In genomic region chr6:110807481-110807880, GRCm38 (mm10) we compare ENCODE assay signal across 23 mouse cellular contexts.
A peak's percentile ranks its signal among the peaks of the same experiment; 100 is the strongest.
DNase-seq lines count a peak whose midpoint lies in the region; ATAC-seq lines count a peak whose summit lies in the region.
"Had no signal": no experiment of that assay in that cellular context is flagged by ENCODE, and none has a peak within 500 bp of the region (broad histone marks: within the 10 kb centered on the region; RNA-seq: fewer than 3 reads in every experiment).

No protein-coding gene starts in this region.

- no peaks in the 10 kb centered on the region for H3K4me1 ChIP-seq in hindbrain, embryonic 11.5 days (replicated peaks; ENCODE audit: control insufficient read depth, insufficient read depth, low read length)

- H3K9me3 ChIP-seq in hindbrain, embryonic 11.5 days (ENCODE audit: control insufficient read depth, low read length): no peaks in the 10 kb centered on the region
- H3K9me3 ChIP-seq: G1E had no signal

- no peak overlapping the region for H3K4me3 ChIP-seq in hindbrain, embryonic 11.5 days (ENCODE audit: low read depth, low read length)

- H3K27ac ChIP-seq in hindbrain, embryonic 11.5 days (ENCODE audit: low read depth, low read length): no peak overlapping the region

- peak; percentile 20 for DNase-seq in 416B (ENCODE audit: low read depth)
- no peak for DNase-seq in ovary, postnatal 14 days (ENCODE audit: low spot score)
- no peak for DNase-seq in urinary bladder, postnatal 10 days (ENCODE audit: low spot score)
- DNase-seq in hindbrain, embryonic 11.5 days (ENCODE audit: low spot score): no peak
- no peak for DNase-seq in layer of hippocampus, adult 11-12 months (ENCODE audit: low spot score)
- DNase-seq: adrenal gland, adult 2 months; adrenal gland, adult 8-10 months; adrenal gland, postnatal 10 days; adrenal gland, postnatal 14 days; adrenal gland, postnatal 25 days; adrenal gland, postnatal 36 days; B cell, adult 2 months; cerebellum, adult 11 months; cerebellum, adult 11-12 months; cerebellum, adult 18-20 months had no signal

- H3K27me3 ChIP-seq in hindbrain, embryonic 11.5 days (ENCODE audit: control insufficient read depth, insufficient read depth, low read length): no peaks in the 10 kb centered on the region
- H3K27me3 ChIP-seq: CH12.LX, Patski had no signal

- peak; percentile 50 for ATAC-seq in common myeloid progenitor, adult 5-6 weeks (replicated peaks; ENCODE audit: low read depth, poor library complexity, severe bottlenecking)
- peak; percentile 52 to 69 for ATAC-seq in hematopoietic stem cell, adult 5-6 weeks (replicated peaks in 1 of 2; ENCODE audit: insufficient read depth in 1 of 2, low FRiP score in 2 of 2, low TSS enrichment in 1 of 2, low read depth in 1 of 2, poor library complexity in 2 of 2, severe bottlenecking in 2 of 2)
- ATAC-seq in megakaryocyte progenitor cell, adult 5-6 weeks (replicated peaks; ENCODE audit: poor library complexity): 0 out of 2 replicates have a peak, but pooled peaks have one; percentile 23
- ATAC-seq in hindbrain, embryonic 11.5 days (ENCODE audit: low FRiP score): no peak
- ATAC-seq: activated CD4-positive, CD25-positive, alpha-beta regulatory T cell, adult 4 months; CD4-positive, CD25-positive, alpha-beta regulatory T cell, adult 4 months; Patski had no signal

- WGBS in hindbrain, embryonic 11.5 days: 84% methylated on average over 5 of the region's 5 CpGs

- H3K4me2 ChIP-seq in hindbrain, embryonic 11.5 days (replicated peaks; ENCODE audit: low read depth, low read length): no peak overlapping the region

- no peaks in the 10 kb centered on the region for H3K36me3 ChIP-seq in hindbrain, embryonic 11.5 days (ENCODE audit: control insufficient read depth, insufficient read depth, low read length)
- H3K36me3 ChIP-seq: G1E had no signal

- no peak overlapping the region for H3K9ac ChIP-seq in hindbrain, embryonic 11.5 days (ENCODE audit: low read depth, low read length)
